Mouse (Mus musculus) forelimb bud, embryonic 11.5 days (tissue): ENCODE measurements around the gene Tmem230.
A peak's percentile ranks its signal among the peaks of the same experiment; 100 is the strongest.
"Not testable (repeated sequence)": the region's sequence is repeated elsewhere in the genome, so short reads cannot be mapped to it uniquely, and the experiment has no call there.

ENCODE experiments used
- DNase-seq: peaks from one replicate; pipeline ENCODE4 v3.0.0-alpha.2; 2012; ENCODE audit warnings: low read depth, low spot score

Tmem230 gene

DNA sequence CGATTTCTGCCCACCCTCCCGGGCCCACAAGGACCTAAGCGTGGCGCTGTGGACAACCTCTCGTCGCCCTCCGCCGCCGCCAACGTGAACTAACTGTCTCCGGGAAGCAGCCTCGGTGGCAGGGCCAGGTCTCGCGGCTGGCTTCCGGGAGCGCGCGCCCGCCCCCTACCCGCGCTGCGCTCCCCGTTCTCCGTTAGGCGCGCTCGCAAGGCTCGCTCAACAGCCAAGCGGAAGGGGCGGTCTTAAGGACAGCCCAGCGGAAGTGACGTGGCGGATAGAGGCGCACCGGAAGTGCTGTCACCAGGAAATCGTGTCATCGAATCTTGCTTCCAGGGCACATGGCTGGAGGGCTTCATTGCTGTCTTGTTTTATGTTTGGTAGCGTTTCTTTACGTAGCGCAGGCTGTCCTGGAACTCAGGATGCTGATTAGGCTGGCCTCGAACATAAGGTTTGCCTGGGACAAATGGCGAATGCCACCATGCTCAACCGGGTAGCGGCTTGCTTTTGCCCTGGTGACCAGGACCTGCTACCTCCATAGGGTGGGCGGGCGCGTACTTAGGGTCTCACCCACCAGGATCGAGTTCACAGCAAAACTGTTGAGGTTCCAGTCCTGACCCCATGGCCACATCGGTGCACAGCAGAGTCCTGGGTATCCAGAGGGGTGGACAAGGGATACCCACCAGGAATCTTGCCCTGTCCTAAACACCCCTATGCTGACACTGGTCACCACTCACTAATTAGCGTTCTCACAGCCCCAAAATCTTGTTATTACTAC is at the start of gene Tmem230:
TSS of gene Tmem230 (minus strand) at position 269 of the 775 bp plus-strand sequence.
- DNase-seq: peak; percentile 96

GRCm38 (mm10) chr2:132293694-132294450 is 46.3 kb upstream of the Tmem230 start:
- DNase-seq: no peak

DNA sequence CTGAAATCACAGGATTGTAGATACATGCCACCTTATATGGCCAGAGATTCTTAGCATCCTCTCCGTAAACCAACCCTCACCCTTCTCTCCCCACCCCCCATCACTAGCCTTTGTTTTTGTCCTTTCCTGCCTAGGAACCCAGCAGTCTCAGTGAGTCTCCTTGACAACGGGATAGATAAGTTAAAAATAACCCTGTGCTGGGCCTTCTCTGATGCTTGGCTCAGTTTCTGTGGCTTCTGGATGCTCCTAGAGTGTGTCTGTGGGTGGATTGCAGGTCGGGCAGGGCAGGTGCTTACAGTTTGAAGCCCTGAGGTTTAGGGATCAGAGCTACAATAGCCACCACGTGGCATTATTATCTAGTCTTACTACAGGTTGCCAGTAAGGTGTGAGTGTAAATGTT is 44.5 kb upstream of the Tmem230 start:
- DNase-seq: no peak

DNA sequence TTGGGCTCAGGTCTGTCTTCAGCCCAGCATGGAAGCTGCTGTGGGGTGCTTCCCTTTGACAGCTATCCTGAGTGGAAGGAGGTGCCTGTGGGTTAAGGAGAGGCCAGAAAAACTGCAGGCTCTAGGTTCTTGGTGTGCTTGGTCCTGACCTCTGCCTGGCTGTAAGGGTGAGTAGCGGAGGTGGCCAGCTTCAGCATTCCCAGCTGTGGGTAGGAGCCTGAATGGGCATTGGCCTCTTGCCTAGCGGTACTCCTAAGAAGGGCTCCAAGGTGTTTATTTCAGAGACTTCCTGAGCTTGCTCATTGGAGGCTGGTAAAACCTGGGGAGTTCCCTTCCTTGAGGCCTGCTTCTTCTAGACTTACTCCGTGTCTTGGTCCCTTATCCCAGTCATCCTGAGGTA is 43.7 kb upstream of the Tmem230 start:
- DNase-seq: no peak

- no peak for DNase-seq
These were observed 43.2 kb upstream of the Tmem230 start for GRCm38 (mm10) chr2:132290808-132291207.

DNA sequence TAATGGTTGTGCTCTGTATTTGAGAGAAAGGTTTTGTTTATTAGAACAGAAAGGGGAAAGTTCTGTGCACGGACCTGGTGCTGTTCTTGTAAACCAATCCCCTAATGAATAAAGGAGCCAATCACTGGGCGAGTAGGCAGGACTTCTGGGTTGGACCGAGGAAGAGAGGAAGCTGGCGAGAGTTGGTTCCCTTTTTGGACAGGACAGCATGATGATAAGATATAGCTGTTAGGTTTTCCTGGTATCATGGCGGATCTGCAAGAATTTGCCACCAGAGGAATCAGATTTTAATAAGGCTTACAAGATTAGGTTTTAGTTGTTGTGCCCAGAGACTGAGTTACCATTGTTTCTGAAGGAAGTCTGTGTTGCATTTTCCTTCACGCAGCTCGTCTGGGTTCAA is 41.6 kb upstream of the Tmem230 start:
- not testable (repeated sequence) for DNase-seq

DNA sequence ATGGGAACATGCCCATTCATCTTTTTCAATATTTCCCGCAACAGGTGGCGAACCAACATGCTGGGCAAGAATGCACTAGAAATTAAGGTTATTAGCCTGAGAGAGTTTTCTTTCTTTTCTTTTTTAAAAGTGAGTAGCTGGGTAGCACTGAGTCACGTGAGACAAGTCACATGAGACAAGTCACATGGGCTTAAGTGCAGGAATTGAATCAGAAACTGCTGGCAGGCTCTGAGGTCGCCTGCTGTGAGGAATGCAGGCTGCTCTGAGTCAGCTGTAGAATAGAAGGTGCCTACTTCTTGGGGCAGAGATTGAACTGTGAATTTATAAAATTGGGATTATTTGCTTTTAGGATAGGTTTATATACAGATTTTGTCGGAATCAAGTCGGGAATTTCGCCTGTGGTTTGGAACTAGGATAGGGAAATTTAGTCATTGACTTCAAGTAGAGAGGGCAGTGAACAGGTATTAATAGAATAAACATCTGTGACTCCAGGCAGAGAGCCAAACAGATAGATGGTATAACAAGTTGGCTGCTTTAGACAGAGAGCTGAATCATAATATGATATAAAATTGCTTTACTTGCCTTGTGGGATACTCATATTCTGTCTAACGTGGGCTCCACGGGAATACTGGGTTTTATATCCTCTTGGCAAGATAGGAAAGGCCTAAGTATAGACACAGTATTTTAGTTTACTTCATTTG is 38.9 kb upstream of the Tmem230 start:
- no peak for DNase-seq

GRCm38 (mm10) chr2:132285722-132286121 is 38.1 kb upstream of the Tmem230 start:
- not testable (repeated sequence) for DNase-seq

- DNase-seq: no peak
These were observed 37.0 kb upstream of the Tmem230 start for GRCm38 (mm10) chr2:132284492-132285139.

DNA sequence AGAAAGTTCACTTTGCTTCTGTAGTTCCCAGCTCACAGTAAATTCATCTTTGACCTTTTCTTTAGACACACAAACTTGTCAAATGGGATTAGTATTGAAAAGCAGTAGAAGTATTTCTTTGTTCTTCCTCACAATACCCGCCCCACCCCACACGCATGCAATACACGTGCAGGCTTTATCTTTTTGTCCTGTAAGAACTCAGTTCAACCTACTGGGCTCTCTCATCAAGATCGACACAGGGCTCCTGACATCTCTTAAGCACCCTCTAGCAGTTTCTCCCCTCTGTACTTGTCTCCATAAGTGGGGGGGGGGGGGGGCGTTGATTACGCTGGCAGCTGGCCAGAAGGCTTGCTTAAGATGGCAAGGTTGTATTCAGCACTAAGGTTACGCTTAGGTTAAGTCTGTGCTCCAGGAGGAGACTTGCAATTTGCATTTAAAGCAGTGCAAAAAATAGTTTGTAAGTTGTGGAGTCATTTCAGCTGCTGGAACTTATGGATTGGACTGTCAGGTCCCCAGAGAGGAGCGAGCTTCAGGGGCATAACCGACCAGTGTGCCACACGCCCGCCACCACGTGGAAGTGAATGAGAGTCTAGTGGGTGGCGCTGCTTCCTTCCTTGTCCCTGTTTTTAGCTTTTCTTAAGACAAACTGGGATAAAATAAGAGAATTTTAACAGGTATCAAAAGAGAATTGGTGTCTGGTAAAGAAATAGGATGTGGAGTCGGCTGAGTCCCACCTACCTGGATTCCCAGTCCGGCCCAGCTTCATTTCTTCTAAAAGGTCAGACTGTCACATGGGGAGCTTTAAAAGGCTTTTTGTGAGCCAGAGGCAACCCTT is 35.8 kb upstream of the Tmem230 start:
- no peak for DNase-seq

DNA sequence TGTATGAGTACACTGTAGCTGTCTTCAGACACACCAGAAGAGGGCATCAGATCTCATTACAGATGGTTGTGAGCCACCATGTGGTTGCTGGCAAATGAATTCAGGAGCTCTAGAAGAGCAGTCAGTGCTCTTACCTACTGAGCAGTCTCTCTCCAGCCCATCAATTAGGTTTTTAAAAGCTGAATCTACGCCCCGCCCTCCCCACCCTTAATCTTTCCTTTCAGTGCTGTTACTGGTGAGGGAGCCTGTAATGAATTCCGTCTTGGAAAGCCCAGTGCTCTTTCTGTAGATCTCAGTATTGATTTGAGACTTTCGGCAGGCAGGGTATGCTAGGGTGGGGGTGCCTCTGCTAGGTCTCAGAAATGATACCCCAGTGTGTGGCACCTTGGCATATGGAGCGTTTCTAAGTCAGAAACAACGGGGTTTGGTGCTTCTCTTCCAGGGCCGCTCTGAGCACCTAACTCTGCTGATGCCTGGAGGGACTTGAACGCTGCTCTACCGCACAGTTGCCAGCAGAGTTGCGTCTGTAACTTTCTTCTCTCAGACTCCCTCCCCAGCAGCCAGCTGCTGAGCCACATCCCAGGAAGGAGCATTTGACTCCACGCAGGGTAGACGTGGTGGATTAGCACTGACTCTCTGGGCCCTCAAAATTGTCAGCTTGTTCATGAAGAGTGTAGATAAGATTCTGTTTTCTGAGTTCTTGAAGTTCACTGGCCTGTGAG is 35.0 kb upstream of the Tmem230 start:
- DNase-seq: no peak

DNA sequence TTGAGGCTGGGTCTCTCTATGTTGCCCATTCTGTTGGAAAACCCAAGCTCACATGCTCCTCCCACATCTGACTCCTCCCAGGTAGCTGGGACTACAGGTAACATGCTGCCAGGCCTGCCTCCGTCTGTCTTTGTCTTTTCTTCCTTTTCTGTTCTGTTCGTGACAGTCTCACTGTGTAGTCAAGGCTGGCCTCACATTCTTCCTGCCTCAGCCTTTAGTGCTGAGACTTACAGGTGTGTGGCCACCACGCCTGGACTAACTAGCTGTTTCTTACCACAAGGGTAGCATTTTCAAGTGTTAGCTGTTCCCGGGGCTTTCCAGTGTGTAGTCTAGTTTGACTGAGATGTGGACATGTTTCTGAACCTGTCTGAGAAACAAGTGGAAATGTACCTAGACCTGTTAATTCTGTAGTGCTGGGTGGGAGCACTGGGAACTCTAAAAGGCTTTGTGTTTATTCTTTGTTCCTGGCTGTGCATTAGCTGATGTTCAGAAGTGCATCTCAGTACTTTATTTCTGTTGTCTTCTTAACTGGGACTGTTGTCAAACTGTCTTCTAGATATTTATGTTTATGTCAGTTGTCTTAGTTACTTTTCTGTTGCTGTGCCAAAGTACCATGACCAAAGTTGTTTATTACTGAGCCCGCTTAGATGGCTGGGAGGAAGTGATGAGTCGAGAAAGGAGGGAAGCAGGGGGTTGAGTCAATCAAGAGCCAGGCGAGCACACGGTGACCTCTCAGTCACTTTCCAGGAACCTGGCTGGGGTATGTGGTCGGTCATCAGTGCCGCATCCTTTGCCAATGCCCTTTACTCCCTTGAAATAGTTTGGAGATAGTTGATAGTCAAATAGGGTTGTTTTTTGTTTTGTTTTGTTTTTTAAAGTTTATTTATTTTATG is 34.2 kb upstream of the Tmem230 start:
- no peak for DNase-seq

- no peak for DNase-seq
These were observed 33.0 kb upstream of the Tmem230 start for GRCm38 (mm10) chr2:132280518-132281120.

GRCm38 (mm10) chr2:132279978-132280377 is 32.4 kb upstream of the Tmem230 start:
- no peak for DNase-seq

DNA sequence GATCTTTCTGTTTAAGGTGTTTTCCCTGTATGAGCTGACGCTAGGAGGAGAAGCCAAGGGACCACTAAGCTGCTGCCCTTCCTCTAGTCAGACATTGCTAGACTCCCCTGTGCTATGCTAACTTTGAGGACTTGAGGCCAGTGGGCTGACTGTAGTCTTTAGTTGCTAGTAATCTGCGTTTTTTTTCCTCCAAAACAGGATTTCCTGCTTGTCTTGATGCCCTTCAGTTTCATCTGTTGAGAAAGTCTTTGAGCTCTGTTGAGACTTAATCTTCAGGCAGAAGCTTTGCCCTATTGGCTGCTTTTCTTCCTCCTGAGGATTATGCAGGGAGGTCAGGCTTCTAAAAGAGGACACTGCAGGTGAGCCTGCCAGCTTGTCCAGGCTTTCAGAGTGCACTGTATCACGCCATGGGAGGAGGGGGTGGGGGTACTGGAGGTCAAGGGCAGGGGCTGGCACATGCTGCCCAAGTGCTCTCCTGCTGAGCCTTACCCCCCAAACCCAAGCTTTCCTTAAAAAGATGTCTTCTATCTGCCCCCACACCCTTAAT is 31.8 kb upstream of the Tmem230 start:
- DNase-seq: no peak

GRCm38 (mm10) chr2:132278273-132278853 is 30.8 kb upstream of the Tmem230 start:
- DNase-seq: no peak

DNA sequence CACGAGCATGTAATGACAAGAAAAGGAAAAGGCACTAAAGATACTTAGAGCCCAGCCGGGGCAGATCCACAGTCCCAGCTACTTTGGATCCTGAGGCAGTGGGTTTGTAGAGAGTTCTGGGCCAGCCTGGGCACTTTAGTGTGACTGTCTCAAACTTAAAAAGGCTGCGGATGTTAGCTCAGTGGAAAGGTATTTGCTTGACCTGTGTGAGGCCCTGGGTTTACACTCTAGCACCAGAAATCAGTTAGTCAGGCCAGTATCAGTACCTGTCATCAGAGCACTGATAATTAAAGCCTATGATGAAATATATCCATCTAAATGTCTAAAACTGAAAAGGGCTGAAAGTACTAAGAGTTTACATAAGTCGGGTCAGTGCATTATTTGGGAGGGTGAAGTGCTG is 28.6 kb upstream of the Tmem230 start:
- DNase-seq: no peak

- no peak for DNase-seq
These were observed 27.9 kb upstream of the Tmem230 start for GRCm38 (mm10) chr2:132275527-132275926.
